Mouse (Mus musculus) right cerebral cortex, postnatal 10 days (tissue): ENCODE measurements around the gene C3ar1.
A peak's percentile ranks its signal among the peaks of the same experiment; 100 is the strongest.

Experiments used
- DNase-seq, 2 experiments: peaks; one replicate each; pipeline ENCODE4 v3.0.0; 2021; ENCODE audit warnings: low spot score in 2 of 2

Gene C3ar1

DNA sequence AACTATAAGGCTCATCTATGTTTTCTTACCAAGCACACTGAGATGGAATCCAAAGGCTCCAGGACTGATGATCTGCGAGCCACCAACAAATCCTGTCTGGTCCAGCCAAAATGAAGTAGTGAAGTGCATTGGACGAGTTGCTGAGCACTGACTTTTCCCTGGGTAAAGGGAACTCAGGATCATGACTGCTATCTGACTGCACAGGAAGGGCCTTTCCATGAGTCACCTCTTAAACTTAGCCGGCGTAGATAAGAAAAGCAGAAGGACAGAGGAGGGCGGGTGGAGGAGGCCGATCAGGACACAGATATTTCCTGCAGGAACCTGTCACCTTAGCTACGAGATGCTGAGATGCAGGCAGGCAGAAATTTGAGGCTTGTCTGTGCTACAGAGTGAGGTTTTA lies at the start of gene C3ar1:
Gene C3ar1, minus strand, starts transcription at position 207 of the 400 bp plus-strand sequence.
- no peak for DNase-seq

DNA sequence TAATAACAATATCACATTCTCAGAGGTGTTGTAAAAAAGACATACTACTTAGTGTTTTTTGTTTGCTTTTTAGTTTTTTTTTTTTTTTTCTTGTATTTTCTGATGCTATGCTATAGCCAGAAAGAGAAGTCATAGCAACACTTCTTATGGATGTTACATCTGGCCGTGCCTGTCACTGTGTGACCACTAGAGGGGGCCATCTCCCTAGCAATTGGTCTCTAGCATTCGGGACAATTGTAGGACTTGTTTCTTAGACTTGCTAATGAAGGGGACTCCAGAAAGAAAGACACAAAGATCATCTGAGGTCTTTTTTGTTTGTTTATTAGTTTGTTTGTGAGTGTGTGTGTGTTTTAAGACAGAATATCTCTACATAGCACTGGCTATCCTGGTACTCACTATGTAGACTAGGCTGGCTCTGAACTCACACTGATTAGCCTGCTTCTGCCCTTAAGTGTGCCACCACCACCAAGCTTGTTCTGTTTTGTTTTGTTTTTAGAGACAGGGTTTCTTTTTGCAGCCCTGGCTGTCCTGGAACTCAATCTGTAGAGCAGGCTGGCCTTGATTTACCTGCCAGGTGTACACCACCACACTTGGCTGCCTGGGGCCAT lies 36.6 kb upstream of the C3ar1 start:
- DNase-seq, result peak; percentile 69 to 86

DNA sequence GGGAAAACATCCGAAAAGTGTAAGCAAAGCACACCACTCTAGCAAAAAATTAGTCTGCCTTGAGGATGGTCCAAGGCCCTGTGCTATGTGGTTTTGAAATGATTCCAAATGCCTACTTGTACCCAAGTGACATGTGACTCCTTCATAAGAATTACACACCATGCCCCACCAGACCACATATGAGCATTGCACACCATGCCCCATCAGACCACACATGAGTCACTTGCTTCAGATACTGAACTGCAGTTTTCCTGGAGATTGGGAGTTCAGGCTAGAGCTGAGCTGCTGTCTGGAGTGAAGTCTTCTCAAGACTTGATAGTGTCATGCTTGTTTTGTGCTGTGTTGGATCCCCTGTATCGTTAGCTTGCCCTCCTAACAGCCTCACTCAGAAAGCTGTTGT lies 33.6 kb upstream of the C3ar1 start:
- DNase-seq, result no peak

DNA sequence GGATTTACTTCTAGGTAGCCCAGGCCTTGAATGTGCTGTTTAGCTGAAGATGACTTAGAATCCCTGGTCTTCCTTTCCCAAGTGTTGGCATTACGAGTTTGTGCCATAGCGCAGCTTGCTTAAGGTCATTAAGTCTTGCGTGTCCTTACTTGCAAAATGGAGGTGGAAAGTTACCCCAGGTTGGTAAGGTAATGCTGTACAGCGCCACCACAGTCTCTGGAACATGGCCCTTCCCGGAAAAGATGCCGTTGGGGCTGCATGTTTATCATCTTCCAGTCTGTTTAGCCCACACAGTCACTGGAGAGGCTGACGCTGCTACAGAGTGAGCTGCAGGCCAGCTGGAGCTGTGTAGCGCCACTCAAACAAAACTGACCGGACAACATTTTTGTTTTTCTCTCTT lies 27.6 kb upstream of the C3ar1 start:
- no peak for DNase-seq

DNA sequence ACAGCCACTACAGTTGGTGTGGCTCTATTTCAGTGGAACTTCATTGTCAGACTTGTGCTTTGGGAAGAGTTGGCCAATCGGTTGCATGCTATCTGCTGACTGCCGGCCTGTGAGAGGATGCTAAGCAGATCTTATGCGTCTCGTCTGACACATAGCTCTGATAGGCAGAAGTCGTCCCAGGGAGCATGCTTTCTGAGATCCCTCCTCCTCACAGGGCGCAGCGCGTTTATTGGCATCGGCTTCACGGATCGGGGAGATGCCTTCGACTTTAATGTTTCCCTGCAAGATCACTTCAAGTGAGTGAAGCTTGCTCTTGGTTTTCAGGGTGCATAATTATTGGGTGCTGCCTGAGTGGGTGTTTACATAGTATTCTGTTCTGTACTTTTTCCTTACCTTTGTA lies 25.3 kb upstream of the C3ar1 start:
- DNase-seq, result no peak

DNA sequence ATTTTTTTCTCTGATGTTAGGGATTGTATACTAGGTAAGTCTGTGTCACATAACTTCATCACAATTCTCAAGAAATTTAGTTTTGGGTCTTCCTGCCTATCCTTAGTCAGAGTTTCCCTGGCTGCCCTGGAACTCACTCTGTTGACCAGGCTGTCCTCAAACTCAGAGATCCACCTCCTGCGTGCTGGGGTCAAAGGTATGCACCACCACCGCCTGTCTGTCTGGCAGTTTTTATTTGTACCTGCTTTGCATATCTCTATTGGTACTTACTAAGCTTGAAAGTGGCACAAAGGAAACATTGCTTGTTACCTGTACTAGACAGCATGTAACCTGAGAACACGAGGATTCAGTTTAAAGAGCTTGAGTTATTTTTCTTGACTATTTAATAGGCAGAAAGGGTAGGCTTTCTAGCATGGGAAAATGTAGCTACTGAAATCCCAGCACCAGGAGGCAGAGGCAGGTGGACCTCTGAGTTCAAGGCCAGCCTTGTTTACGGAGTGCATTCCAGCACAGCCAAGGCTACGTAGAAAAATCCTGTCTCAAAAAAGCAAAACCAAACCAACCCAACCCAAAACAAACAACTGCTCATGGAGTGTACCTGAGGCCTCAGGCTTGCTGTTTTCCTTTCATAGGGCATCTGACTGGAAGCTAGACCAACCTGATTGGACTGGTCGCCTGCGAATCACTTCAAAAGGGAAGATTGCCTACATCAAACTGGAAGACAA lies 24.0 kb upstream of the C3ar1 start:
- DNase-seq, result no peak

DNA sequence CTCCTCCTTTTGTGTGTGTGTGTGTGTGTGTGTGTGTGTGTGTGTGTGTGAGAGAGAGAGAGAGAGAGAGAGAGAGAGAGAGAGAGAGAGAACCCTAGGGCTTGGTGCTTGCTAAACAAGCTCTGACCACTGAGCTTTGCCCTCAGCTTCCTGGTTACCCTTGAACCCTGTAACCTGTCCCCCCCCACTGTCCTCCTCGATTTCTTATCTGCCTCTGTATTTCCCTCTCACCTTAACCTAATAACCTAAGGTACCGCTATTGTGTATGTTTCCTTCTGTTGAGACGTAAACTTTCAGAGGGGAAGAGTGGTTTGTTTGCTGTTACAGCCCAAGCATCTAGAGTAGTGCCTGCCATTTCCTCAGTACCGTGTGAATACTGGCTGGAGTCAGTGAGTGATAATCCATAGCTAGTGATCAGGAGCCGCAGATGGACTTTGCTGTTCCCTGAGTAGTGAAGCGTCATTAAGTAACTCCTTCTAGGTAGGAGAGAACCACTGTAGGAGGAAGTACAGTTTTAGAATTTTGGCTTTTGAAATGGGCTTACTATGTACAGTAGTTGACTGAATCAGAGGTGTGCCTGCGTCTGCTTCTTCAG lies 23.3 kb upstream of the C3ar1 start:
- DNase-seq, result no peak

DNA sequence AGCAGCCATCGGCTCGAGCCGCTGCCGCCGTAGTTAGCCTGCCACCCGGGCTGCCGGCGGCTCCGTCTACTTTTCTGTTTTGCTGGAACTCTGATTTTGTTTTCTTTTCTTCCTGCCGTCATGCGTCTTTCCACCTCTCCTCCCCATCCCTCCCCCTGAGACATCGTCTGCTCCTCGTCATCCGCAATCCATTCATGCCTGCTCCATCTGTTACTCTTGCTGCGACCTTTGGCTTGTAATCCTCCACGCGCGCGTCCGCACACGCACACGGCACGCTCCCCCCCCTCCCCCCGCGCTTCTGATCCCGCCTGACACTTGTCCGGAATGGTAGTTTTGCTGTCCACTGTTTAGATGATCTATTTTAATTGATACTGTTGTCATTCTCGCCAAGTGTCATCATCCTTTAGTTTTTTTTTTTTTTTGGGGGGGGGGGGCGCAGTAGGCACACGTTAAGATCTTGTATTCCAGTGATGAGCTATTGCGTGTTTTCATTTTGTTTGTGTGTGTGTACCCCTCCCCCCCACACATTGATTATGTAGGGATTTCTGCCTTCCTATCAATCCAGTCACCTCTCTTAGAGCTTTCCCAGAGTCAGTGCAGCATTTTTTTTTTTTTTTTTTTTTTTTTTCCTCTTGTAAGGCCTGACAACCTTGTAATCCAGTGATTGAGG lies 18.9 kb upstream of the C3ar1 start:
- DNase-seq, result no peak

DNA sequence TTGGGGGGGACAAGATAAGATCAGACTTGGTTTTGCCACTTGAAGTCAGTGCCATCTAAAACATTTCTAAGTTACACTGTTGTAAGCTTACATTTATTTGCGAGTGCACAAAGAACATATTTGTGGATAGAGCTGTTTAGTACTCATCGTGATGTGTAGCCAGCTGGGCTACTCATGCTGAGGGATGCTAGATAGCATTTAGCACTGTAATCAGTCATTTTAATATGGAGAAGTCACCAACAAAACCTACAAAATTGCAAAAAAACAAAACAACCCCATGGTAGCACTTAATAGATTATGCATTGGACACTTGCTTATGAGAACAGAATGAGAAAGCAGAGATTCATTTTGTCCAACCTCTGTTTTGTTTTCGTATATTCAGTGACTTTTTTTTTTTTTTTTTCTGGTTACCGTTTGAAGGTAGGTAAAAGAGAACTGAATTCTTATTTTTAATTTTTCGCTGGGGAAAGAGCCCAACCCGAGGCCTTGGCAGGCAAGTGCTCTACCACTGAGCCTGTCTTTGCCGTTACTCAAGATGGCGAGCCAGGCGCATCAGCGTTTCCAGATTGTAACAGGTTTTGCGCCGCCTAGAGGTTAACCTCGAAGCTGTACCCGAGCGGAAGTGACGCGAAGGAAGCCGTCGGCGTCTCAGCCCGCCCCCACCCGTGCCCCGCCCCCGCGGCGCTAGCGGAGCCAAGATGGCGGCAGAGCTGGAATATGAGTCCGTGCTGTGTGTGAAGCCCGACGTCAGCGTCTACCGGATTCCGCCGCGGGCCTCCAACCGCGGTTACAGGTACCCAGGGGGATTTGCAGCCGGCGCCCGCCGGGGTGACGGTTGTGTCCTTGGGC lies 18.1 kb upstream of the C3ar1 start, which contains the start of gene Necap1:
Gene Necap1, plus strand, starts transcription at position 604 of the 849 bp plus-strand sequence.
- peak; percentile 98 to 99 for DNase-seq

DNA sequence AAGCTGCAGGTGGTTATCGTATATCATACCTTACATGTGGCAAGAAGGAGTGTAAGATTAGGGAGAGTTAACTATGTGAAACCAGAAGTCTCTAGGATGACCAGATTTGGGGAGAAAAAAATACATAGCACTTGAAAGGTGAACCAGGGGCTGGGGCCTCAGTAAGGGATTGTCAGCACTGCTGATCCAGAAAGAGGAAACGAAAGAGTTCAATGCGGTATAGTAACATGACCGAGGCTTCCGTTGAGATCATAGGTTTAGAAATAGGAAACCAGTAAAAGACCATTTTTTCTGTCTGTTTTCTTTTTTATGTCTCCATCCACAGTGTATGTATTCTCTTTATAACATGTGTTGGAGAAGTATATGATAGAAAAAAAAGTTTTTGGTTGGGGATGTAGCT lies 16.8 kb upstream of the C3ar1 start:
- DNase-seq, result no peak

DNA sequence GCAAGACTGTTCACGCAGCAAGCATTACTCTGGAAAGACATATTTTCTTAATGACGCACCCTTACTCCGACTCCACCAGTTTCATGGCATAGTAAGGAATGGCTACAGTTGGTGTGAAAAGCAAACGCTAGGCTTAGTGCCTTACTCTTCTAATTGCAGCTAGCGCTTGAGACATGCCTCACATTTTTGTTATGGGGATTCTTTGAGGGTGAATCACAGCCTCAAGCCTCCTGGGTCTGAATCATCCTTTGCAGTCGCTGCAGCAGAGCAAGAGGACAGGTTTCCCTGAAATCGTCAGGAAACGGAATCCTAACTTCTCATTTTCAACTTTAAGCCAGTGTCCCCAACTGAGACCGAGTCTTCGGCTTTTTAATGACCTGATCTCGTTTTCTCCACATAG lies 13.9 kb upstream of the C3ar1 start:
- no peak for DNase-seq

DNA sequence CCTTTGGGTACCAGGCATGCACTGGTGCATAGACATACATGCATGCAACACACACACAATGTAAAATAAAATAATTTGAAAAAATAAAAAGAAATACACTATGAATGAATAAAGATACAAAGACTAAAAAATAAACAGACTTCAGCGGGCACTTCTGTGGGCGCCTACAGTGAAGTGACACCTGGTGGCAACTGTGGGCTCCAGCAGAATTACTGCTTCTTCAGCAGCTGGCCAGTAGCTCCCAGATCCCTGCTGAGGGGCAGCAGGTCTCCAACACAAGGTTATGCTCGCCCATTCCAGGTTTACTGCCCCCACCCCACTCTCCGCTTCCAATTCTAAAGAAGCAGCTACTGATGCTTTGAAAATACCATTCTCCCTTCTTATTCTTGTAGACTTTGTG lies 12.0 kb upstream of the C3ar1 start:
- peak in 1 of 2 experiments; percentile 35 for DNase-seq

DNA sequence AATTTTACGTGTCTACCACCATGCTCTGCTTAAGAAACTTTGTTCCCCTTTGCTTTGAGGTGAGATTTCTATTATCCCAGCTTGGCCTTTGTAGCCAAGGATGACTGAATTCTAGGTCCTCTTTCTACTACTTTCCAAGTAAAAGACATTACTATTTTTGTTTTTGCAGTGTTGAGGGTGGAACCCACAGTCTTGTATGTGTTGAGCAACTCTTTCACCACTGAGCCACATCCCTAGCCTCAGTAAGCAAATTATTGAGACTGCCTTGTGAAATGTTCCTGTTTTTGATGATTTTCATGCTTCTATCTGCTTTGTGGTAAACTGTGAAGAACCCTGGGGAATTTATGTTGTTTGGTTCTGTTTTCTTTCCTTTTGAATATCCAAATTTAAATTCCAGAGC lies 6.9 kb upstream of the C3ar1 start:
- no peak for DNase-seq

DNA sequence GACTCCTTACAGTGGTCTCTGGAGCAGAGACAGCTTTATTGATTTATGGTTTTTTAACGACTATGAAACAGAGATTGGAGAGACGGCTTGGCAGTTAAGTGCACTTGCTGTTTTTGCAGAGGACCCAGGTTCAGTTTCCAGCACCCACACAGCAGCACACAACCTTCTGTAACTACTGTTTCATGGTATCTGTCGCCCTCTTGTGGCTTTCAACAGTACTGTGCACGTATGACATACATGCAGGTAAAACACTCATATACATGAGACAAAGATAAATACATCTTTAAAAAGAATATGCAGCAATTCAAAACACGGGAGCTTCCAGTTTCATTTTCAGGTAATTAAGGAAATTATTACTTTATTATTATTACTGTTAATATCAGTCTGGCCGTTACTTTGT lies 6.5 kb upstream of the C3ar1 start:
- DNase-seq, result no peak

DNA sequence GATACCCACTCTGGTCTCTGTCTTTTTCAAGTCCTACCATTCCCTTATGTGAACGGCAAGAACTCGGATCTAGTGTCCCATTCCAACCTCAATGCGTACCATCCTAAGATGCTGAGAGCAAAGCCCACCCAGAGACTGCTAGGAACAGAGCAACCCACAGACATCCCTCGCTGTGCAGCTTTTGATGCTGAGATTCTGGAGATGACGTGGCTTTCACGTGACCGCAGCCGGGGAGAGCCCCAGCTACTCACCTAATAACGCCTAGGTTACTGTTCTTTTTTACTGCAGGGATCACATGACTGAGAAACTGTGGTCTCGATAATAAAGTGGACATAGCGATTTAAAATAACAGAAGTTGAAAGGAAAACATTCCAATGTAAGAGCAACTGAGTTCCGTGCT lies 1.4 kb downstream of the C3ar1 start:
- DNase-seq, result no peak

DNA sequence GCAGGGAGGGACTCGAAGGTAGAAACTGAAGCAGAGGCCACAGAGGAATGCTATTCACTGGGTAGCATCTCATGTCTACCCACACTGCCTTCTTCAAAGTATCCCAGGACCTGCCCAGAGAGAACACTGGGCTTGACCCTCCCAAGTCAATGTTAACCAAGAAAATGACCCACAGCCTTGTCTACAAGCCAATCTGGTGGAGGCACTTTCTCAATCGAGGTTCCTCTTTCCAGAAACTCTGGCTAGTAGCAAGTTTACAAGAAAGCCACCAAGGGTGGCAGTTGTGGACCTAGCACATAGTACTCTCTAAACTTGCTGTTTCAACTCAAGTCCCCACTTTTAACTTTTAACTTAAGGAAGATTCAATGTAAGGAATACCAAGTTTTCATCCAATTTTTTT lies 3.3 kb downstream of the C3ar1 start:
- DNase-seq, result no peak

DNA sequence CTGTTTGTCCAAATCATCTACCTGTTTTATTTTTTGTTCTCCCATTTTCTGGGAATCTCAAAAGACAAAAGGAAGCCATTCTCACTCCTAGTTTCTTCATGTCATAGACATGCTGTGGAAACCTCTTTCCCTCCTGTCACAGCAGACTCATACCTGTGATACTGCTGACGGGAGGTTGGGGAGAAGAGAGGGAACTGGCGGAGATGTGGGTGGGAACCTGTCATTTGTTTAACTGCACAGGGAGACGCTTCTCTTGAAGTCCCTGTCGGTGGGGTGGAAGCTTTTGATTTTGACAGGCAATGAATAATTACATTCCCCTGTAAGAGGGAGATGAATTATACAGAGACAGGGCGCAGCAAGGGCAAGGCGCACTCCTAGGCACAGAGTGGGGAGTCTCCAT lies 12.2 kb downstream of the C3ar1 start:
- no peak for DNase-seq

DNA sequence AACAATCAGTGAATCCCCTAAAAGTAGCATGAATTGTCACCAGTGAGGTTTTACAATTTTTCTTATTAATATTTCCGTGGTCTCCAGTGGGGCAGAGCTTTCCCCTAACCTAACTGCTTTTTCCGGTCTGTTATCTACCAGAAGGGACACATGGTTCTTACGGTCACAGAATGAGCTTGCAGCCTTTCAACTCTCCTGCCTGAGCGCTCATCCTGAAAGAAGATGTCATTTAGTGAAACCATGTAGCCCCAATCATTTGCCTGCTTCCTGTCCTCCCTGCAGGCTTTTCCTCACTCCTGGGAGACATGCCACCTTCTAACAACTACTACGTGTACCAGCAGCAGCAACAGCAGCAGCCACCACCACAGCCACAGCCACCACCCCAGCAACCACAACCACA lies 18.4 kb downstream of the C3ar1 start:
- no peak for DNase-seq

DNA sequence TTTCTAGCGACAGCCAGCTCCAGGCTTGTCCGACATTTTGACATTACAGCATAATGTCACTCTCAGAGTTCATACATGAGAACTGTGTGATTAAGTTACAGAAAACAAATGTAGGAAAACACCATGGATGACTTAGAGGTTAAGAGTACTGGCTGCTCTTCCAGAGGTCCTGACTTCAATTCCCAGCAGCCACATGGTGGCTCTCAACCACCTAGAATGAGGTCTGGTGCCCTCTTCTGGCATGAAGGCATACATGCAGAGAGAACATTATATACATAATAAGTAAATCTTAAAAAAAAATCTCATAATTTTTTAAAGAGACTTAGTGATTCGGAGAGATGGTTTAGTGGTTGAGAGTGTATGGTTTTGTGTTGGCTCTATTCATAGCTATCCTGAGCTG lies 19.0 kb downstream of the C3ar1 start:
- no peak for DNase-seq

DNA sequence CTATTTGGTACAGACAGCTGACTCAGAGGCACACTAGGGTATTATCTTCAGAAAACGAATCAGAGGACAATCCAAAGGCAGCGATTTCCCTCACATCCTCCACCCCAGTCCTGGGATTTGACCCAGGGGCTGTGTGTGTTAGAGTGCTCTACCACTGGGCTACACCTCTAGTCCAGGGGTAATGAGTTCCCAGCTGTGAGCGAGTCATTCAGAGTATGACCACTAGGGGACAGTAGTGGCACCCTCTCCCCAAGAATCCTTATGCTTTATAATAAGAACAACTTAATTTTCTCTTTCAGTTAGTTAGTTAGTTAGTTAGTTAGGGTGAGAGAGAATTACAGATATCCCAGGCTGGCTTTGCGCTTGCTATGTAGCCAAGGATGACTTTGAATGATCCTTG lies 21.6 kb downstream of the C3ar1 start:
- DNase-seq, result no peak

DNA sequence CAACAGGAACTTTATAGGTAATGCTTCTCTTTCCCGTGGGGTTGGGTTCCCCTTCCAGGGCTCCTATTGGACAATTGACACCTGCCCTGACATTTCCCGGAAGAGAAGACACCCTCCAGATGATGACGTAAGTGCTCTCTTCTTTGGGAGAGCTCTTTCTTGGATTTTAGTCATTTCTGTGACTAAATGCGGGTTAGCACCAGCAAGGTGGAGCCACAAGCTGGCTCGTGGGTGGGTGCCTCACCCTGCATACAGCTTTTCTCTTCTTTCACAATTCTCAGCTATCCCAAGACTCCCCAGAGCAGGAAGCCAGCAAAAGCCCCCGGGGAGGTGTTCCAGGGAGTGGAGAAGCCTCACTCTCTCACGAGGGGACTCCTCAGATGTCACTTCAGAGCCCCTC lies 23.1 kb downstream of the C3ar1 start:
- no peak for DNase-seq

DNA sequence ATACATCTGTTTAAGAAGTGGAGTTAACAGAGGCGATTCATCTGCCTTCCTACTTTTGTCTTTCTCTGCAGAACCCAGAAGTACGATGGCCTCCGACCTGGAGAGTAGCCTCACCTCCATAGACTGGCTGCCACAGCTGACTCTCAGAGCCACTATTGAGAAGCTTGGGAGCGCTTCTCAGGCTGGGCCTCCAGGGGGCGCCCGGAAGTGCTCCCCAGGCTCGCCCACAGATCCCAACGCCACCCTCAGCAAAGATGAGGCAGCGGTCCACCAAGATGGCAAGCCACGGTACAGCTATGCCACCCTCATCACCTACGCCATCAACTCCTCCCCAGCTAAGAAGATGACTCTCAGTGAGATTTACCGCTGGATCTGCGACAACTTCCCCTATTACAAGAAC lies 27.9 kb downstream of the C3ar1 start:
- no peak for DNase-seq
